Mouse (Mus musculus) cerebellum, adult 18-20 months (tissue): ENCODE measurements at regions not wholly inside any gene's neighbourhood (a gene's known extent, or its start where the extent isn't known, plus 50 kb on each side); places are given as distances from the start of the nearest gene placed in this dataset.

Experiments
- DNase-seq, 2 experiments: peaks; one replicate each; pipeline ENCODE4 v3.0.0; 2021

- DNase-seq, result no peak
Measured at GRCm38 (mm10) chr10:44939403-44939802, 127.6 kb upstream of the Prep start.

- no peak for DNase-seq
Measured at GRCm38 (mm10) chr10:44936976-44937500, 130.0 kb upstream of the Prep start.

- DNase-seq, result no peak
Measured at GRCm38 (mm10) chr10:44930796-44931195, 136.2 kb upstream of the Prep start.

- no peak for DNase-seq
Measured at GRCm38 (mm10) chr10:44913751-44914388, 153.1 kb upstream of the Prep start.

DNA sequence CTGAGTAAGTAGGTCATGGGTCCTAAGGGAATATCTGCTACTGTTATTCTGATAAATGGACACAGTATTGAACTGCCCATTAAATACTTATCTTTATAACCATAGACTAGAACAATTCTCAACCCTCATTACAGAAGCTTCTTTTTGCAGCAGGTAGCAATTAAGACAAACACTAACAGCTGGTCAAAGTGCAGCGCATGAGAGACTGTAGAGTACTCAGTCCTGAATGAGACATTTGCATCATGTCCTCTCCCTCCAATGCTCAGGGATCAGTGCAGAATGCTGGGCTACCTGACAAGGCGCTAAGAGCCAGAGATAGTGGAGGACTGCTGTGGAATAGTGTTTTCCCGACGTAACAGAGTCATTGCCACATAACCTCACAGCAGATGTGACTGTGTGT is 162.5 kb upstream of the Prep start:
- DNase-seq, result no peak

DNA sequence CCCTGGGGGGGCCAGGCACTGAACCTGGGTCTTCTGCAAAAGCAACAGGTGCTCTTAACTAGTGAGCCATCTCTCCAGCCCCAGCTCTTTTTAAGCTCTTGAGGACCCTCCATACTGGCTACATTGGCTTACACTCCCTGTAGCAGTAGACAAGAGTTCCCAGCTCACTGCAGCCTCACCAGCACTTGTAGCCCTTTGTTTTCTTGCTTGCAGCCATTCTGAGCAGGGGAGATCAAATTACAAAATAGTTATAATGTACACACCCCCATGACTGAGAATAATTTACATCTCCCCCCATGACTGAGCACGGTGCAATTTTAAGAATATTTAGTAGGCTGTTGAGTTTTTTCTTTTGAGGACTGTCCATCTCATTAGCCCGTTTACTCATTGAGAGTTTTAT is 165.8 kb upstream of the Prep start:
- DNase-seq, result no peak

DNA sequence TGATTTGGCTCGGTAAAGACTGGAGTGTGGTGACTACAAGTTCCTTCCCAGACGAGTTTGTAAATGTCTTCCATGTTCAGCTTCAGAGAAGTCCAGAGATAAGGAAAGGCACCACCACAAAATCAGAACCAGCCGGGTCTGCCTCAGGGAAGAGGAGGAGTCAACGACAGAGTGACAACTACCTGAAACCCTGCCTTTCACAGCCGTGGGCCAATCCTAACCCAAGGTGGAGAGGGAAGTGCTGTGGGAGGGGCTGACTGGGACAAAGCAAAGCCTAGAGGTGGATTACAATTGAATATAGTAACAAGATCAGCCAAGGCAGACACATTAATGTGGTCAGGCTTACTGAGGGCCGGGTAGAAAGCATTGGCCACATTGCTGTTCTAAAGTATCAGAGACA is 174.9 kb upstream of the Prep start:
- DNase-seq, result no peak

DNA sequence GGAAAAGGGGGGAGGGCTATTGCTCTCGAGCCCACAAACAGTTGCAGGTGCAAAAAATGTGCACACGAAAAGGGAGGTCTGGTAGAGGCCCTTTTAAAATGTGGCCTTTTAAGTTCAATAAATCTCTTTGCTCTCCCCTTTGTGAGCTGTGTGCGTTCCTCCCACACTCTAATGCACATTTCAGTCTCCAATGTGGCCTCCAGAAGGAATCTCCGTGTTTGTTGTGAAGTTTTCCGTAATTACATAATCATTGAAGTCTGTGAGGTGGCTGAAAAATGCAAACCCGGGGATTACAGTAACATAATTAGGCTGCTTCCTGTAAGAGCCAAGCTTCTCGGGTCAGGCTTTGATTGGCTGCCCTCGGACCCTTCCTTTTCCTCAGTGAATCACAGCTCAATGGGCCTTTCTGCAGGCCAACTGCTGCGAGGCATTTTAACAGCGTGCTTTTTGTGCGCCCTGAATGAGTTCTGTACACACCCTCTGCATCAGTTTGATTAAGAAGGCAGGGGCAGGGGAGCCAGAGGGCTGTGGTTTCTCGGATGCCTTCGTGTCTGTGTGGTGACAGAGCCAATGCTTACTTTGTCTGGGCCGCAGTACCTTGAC is 179.8 kb upstream of the Prep start:
- DNase-seq, result no peak

- no peak for DNase-seq
Measured at GRCm38 (mm10) chr10:44881967-44882366, 185.0 kb upstream of the Prep start.

DNA sequence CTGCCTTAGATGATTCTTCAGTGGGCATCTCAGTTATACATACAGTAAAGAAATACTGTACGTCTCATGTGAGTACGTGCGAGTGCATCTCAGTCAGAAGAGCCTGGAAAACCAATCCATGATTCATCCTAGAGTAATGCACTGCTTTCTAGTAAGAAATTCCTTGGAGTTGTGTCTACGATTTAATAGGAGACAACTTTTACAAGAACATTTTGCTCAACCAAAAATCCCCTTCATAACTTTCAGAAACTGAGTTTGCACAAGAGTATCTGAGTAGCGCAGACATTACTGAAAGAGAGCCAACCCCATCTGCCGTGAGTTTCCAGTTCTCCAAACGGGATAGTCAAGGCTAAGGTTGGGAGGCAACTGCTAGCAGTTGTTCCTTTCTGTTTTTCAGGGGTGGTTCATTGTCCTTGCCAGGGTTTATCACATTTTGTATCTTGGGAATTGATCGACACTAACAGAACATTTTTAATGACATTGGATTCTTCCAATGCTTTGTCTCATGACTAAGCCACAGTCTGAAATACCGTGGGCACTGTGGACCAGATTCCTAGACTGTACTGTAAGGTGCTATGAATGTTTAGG is 189.8 kb upstream of the Prep start:
- no peak for DNase-seq

- no peak for DNase-seq
Measured at GRCm38 (mm10) chr10:44873642-44874285, 193.2 kb upstream of the Prep start.

DNA sequence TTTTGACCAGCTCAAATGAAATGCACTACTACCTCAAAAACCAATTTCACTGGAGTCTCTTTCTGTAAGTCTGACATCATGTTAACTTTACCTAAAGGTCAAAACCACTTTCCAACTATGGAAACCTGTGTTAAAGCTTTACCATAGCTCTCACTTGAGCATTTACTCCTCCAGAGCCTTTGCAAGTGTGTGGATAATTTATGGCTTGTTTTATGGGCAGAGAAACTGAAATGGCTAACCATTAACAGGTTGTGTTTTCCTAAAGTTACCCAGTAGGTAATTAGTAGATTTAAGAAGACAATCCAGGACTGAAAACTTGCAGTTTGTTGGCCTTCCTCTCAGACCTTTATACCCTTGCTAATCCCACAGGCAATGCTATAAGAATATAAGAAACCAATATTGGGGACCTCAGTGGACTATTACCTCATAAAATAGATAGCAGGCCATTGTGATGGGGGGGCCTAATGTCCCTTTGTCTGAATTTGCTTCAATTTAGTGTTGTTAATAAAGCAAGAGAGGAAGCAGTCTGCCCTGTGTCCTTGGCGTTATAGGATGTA is 202.7 kb upstream of the Prep start:
- DNase-seq, result no peak

DNA sequence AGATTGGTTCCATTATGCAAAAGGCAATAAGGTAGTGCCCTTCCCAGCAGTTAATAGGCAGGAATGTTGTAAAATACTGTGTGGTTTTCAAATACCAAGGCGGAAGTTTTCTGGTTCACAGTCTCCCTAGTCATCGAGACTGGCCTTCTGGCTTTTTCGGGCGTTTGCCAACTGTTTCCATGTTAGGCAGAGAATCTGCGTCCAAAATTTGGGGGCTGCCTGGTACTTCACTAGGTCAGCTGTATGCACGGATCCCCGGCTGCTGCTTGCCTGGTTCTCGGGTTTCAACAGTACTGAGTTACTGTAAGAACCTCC is 204.7 kb upstream of the Prep start:
- no peak for DNase-seq

GRCm38 (mm10) chr10:44861671-44862359 is 205.2 kb upstream of the Prep start:
- DNase-seq, result no peak

DNA sequence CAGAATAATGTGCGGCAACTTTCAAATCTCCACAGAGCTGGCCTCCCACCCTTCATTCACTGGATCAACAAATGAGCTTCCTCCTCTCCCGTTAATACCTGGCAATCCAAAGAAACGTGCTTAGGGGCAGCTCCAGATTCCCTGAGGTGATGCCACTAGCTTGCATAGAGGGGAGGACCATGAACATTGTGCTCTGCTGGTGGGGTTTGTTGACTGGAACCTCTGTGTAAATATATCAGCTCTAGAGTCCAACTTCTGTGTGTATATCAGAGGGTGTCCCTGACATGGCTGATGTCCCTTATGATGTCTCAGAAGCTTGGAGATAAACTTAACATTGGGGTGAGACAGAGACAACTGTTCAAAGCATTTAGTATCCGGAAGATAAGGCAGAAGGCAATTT is 209.6 kb upstream of the Prep start:
- no peak for DNase-seq

- DNase-seq, result no peak
Measured at GRCm38 (mm10) chr10:44854109-44854508, 212.9 kb upstream of the Prep start.

- DNase-seq, result no peak
Measured at GRCm38 (mm10) chr10:44849016-44849415, 218.0 kb upstream of the Prep start.

GRCm38 (mm10) chr10:44846765-44847164 is 220.2 kb upstream of the Prep start:
- DNase-seq, result no peak

- no peak for DNase-seq
Measured at GRCm38 (mm10) chr10:44846149-44846548, 220.9 kb upstream of the Prep start.

DNA sequence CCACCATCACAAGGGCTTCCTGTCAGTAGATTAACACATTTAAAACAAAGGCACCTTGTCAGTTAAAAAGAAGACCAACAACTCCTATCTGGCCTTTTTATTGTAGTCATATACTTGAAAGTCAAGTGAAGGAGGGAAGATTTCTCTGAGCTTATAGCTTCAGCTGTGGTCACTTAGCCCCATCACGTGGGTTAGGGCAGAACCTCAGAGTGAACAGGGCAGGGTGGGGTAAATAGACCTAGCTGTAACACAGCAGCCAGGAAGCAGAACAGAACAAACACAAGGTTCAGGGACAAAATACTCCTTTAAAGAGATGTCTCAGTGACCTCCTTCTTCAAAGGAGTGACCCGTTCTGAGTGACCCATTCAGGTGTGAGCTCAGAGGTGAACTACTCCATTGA is 226.6 kb upstream of the Prep start:
- DNase-seq, result no peak

- DNase-seq, result no peak
Measured at GRCm38 (mm10) chr10:44832455-44832854, 234.5 kb upstream of the Prep start.

- DNase-seq, result no peak
Measured at GRCm38 (mm10) chr10:44826271-44826670, 240.7 kb upstream of the Prep start.

DNA sequence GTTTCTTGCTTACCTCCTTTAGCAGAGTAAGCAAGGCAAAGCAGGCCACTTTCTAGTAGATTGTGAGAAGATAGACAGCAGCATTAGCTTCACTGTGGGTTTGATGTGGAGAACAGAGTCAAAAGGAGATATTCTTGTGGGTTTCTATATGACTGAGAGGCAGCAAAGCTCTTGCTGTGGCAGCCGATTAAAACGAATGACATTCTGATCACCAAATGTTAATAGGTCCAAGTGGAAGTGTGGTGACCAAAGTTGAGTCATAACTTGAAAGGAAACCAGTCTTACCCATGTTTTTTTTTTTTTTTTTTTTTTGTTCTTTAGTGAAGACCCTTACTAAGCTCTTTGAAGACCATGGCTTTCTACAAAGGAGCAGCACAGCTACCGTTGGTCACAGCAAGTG is 245.3 kb upstream of the Prep start:
- DNase-seq, result no peak
